Mouse (Mus musculus) liver, embryonic 14.5 days (tissue): ENCODE data around the gene E030030I06Rik.
"Not testable (repeated sequence)": the region's sequence is repeated elsewhere in the genome, so short reads cannot be mapped to it uniquely, and the experiment has no call there.

Experiments used
- CTCF ChIP-seq: IDR thresholded peaks from 2 replicates; pipeline ENCODE4 v1.5.1; 2016; ENCODE audit warnings: antibody characterized with exemption, low read depth, control low read depth
- EP300 ChIP-seq: IDR thresholded peaks from 2 replicates; pipeline ENCODE4 v1.6.1; 2016; ENCODE audit warnings: antibody characterized with exemption, low read depth

GRCm38 (mm10) chr10:22153147-22153690, 4.1 kb upstream of the E030030I06Rik start:
- TF ChIP-seq CTCF, EP300: not testable (repeated sequence)
